Mouse (Mus musculus) C2C12 (cell line): ENCODE measurements around the gene Slc35g1.

ENCODE experiments used
- CEBPB ChIP-seq: IDR thresholded peaks from one replicate; pipeline ENCODE4 v1.6.1; 2011; ENCODE audit warnings: low read depth, mild to moderate bottlenecking, control low read depth, moderate library complexity
- CTCF ChIP-seq: IDR thresholded peaks from one replicate; pipeline ENCODE4 v1.5.1; 2011; ENCODE audit not compliant: control insufficient read depth, insufficient read depth, insufficient read length
- MAX ChIP-seq: IDR thresholded peaks from one replicate; pipeline ENCODE4 v1.6.1; 2011; ENCODE audit warnings: mild to moderate bottlenecking, control low read depth
- MYOG ChIP-seq: IDR thresholded peaks from one replicate; pipeline ENCODE4 v1.6.1; 2011; ENCODE audit not compliant: control insufficient read depth, insufficient read length; ENCODE audit errors: extremely low read depth
- USF1 ChIP-seq: IDR thresholded peaks from one replicate; pipeline ENCODE4 v1.6.1; 2011; ENCODE audit warnings: low read depth, mild to moderate bottlenecking, control low read depth, moderate library complexity

DNA sequence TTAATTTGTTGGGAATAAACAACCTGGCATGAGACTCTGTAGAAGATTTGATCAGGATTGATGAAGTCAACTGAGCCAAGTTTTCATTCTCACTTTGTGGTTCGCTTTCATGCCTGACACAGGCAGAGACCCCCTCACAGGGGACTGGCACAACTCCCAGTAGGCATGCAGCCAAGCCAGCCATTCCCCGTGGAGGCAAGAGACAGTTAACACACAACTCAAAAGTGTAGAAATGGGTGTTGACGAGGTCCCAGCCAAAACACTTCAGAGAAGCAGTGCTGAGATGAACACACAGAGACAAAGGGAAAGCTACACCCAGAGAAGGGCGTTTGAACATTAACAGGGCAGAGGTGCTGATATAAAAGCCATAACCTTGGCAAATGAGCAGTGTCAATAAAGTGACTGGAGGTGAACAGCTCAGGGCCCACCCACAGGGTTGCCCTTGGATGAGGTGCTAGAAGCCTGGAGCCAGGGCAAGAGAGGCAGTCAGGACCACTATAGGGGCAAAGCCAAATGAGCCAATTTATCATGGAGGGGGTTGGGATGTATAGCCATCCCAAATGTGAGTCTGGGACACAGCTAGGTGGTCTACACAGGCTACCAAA lies 23.1 kb downstream of the Slc35g1 start:
- no peak for TF ChIP-seq MYOG
- no peak for TF ChIP-seq CTCF
- no peak for TF ChIP-seq MAX
- no peak for TF ChIP-seq CEBPB
- no peak for TF ChIP-seq USF1
